Mouse (Mus musculus): ENCODE results near the gene Caln1. TPM values are rescaled to one million over a fixed set of nuclear protein-coding genes. Genes with fewer than 3 reads are reported as not detected.

Caln1 gene
- polyA plus RNA-seq, 2 experiments: 0.91 to 1.3 TPM

GRCm38 (mm10) chr5:130491471-130491870, 122.2 kb downstream of the Caln1 start:
- no peaks in the 10 kb centered on the region for H3K9me3 ChIP-seq (ENCODE audit: control insufficient read depth, low read length)

GRCm38 (mm10) chr5:130492305-130492704, 123.0 kb downstream of the Caln1 start:
- Histone ChIP-seq H3K27me3 (ENCODE audit: control insufficient read depth, insufficient read depth, low read length) (no peaks in the 10 kb centered on the region), H3K4me2 (replicated peaks; ENCODE audit: low read depth, low read length, severe bottlenecking) (no peak overlapping the region), H3K27ac (replicated peaks; ENCODE audit: low read depth, low read length) (no peak overlapping the region), H3K9me3 (ENCODE audit: control insufficient read depth, low read length) (no peaks in the 10 kb centered on the region), H3K36me3 (ENCODE audit: control insufficient read depth, insufficient read depth, low read length) (no peaks in the 10 kb centered on the region), H3K4me1 (ENCODE audit: control insufficient read depth, insufficient read depth, low read length) (no peaks in the 10 kb centered on the region), H3K4me3 (replicated peaks; ENCODE audit: low read length) (no peak overlapping the region), H3K9ac (ENCODE audit: low read depth, low read length, severe bottlenecking) (no peak overlapping the region)
- 84% methylated on average over 7 of the region's 7 CpGs for WGBS
- no peak for TF ChIP-seq POLR2A (IDR thresholded peaks at IDR 0.05; ENCODE audit: borderline replicate concordance, extremely low read depth, insufficient read depth, insufficient read length)
- DNase-seq (ENCODE audit: low spot score) (no peak), ATAC-seq (ENCODE audit: low FRiP score, low read depth) (no peak)

More at GRCm38 (mm10) chr5:130491471-130491870, 122.2 kb downstream of the Caln1 start:
- no peak for ATAC-seq (ENCODE audit: low FRiP score, low read depth)
- TF ChIP-seq POLR2A (IDR thresholded peaks at IDR 0.05; ENCODE audit: borderline replicate concordance, extremely low read depth, insufficient read depth, insufficient read length): no peak
- DNase-seq (ENCODE audit: low spot score): no peak
- Histone ChIP-seq H3K9ac (ENCODE audit: low read depth, low read length, severe bottlenecking) (no peak overlapping the region), H3K36me3 (ENCODE audit: control insufficient read depth, insufficient read depth, low read length) (no peaks in the 10 kb centered on the region), H3K27me3 (ENCODE audit: control insufficient read depth, insufficient read depth, low read length) (no peaks in the 10 kb centered on the region), H3K4me1 (ENCODE audit: control insufficient read depth, insufficient read depth, low read length) (no peaks in the 10 kb centered on the region), H3K4me2 (replicated peaks; ENCODE audit: low read depth, low read length, severe bottlenecking) (no peak overlapping the region), H3K27ac (replicated peaks; ENCODE audit: low read depth, low read length) (no peak overlapping the region), H3K4me3 (replicated peaks; ENCODE audit: low read length) (no peak overlapping the region)
- 84% methylated on average over 5 of the region's 5 CpGs for WGBS

GRCm38 (mm10) chr5:130502541-130502940, 133.3 kb downstream of the Caln1 start:
- no peaks in the 10 kb centered on the region for H3K27me3 ChIP-seq (ENCODE audit: control insufficient read depth, insufficient read depth, low read length)
- no peak for TF ChIP-seq POLR2A (IDR thresholded peaks at IDR 0.05; ENCODE audit: borderline replicate concordance, extremely low read depth, insufficient read depth, insufficient read length)
- H3K4me1 ChIP-seq (ENCODE audit: control insufficient read depth, insufficient read depth, low read length): no peaks in the 10 kb centered on the region
- no peak overlapping the region for H3K9ac ChIP-seq (ENCODE audit: low read depth, low read length, severe bottlenecking)
- no peaks in the 10 kb centered on the region for H3K9me3 ChIP-seq (ENCODE audit: control insufficient read depth, low read length)
- no peak for ATAC-seq (ENCODE audit: low FRiP score, low read depth)
- H3K4me3 ChIP-seq (replicated peaks; ENCODE audit: low read length): no peak overlapping the region
- no peak overlapping the region for H3K4me2 ChIP-seq (replicated peaks; ENCODE audit: low read depth, low read length, severe bottlenecking)
- WGBS: 87% methylated on average over 9 of the region's 9 CpGs
- H3K36me3 ChIP-seq (ENCODE audit: control insufficient read depth, insufficient read depth, low read length): no peaks in the 10 kb centered on the region
- no peak for DNase-seq (ENCODE audit: low spot score)
- H3K27ac ChIP-seq (replicated peaks; ENCODE audit: low read depth, low read length): no peak overlapping the region

- no peaks in the 10 kb centered on the region for H3K27me3 ChIP-seq (ENCODE audit: control insufficient read depth, insufficient read depth, low read length)
- no peaks in the 10 kb centered on the region for H3K36me3 ChIP-seq (ENCODE audit: control insufficient read depth, insufficient read depth, low read length)
- TF ChIP-seq POLR2A (IDR thresholded peaks at IDR 0.05; ENCODE audit: borderline replicate concordance, extremely low read depth, insufficient read depth, insufficient read length): no peak
- H3K9me3 ChIP-seq (ENCODE audit: control insufficient read depth, low read length): no peaks in the 10 kb centered on the region; the same call in 1 of the 2 replicates
- no peak overlapping the region for H3K4me2 ChIP-seq (replicated peaks; ENCODE audit: low read depth, low read length, severe bottlenecking)
- H3K4me1 ChIP-seq (ENCODE audit: control insufficient read depth, insufficient read depth, low read length): no peaks in the 10 kb centered on the region
- H3K9ac ChIP-seq (ENCODE audit: low read depth, low read length, severe bottlenecking): no peak overlapping the region
- no peak overlapping the region for H3K4me3 ChIP-seq (replicated peaks; ENCODE audit: low read length)
- no peak overlapping the region for H3K27ac ChIP-seq (replicated peaks; ENCODE audit: low read depth, low read length)
- WGBS: 86% methylated on average over 5 of the region's 5 CpGs
- ATAC-seq (ENCODE audit: low FRiP score, low read depth) (no peak), DNase-seq (ENCODE audit: low spot score) (no peak)
Measured at GRCm38 (mm10) chr5:130504891-130505290, 135.6 kb downstream of the Caln1 start.

- H3K9me3 ChIP-seq (ENCODE audit: control insufficient read depth, low read length): no peaks in the 10 kb centered on the region; the same call in 1 of the 2 replicates
- DNase-seq (ENCODE audit: low spot score): no peak
- no peaks in the 10 kb centered on the region for H3K4me1 ChIP-seq (ENCODE audit: control insufficient read depth, insufficient read depth, low read length)
- no peak for TF ChIP-seq POLR2A (IDR thresholded peaks at IDR 0.05; ENCODE audit: borderline replicate concordance, extremely low read depth, insufficient read depth, insufficient read length)
- no peak overlapping the region for H3K4me3 ChIP-seq (replicated peaks; ENCODE audit: low read length)
- no peak for ATAC-seq (ENCODE audit: low FRiP score, low read depth)
- no peaks in the 10 kb centered on the region for H3K36me3 ChIP-seq (ENCODE audit: control insufficient read depth, insufficient read depth, low read length)
- no peak overlapping the region for H3K9ac ChIP-seq (ENCODE audit: low read depth, low read length, severe bottlenecking)
- H3K4me2 ChIP-seq (replicated peaks; ENCODE audit: low read depth, low read length, severe bottlenecking): no peak overlapping the region
- no peak overlapping the region for H3K27ac ChIP-seq (replicated peaks; ENCODE audit: low read depth, low read length)
- H3K27me3 ChIP-seq (ENCODE audit: control insufficient read depth, insufficient read depth, low read length): no peaks in the 10 kb centered on the region
- WGBS: 96% methylated on average over 2 of the region's 2 CpGs
Measured at GRCm38 (mm10) chr5:130510516-130510915, 141.3 kb downstream of the Caln1 start.

GRCm38 (mm10) chr5:130515395-130515794, 146.1 kb downstream of the Caln1 start:
- no peaks in the 10 kb centered on the region for H3K4me1 ChIP-seq (ENCODE audit: control insufficient read depth, insufficient read depth, low read length)
- 83% methylated on average over 6 of the region's 6 CpGs for WGBS

More at GRCm38 (mm10) chr5:130515395-130515794, 146.1 kb downstream of the Caln1 start:
- Histone ChIP-seq H3K9me3 (ENCODE audit: control insufficient read depth, low read length) (no peaks in the 10 kb centered on the region), H3K9ac (ENCODE audit: low read depth, low read length, severe bottlenecking) (no peak overlapping the region), H3K36me3 (ENCODE audit: control insufficient read depth, insufficient read depth, low read length) (no peaks in the 10 kb centered on the region), H3K4me2 (replicated peaks; ENCODE audit: low read depth, low read length, severe bottlenecking) (no peak overlapping the region), H3K27ac (replicated peaks; ENCODE audit: low read depth, low read length) (no peak overlapping the region), H3K4me3 (replicated peaks; ENCODE audit: low read length) (no peak overlapping the region), H3K27me3 (ENCODE audit: control insufficient read depth, insufficient read depth, low read length) (no peaks in the 10 kb centered on the region)
- no peak for DNase-seq (ENCODE audit: low spot score)
- TF ChIP-seq POLR2A (IDR thresholded peaks at IDR 0.05; ENCODE audit: borderline replicate concordance, extremely low read depth, insufficient read depth, insufficient read length): no peak
- no peak for ATAC-seq (ENCODE audit: low FRiP score, low read depth)

Data from limb, embryonic 14.5 days (tissue).